In the genomic region with DNA sequence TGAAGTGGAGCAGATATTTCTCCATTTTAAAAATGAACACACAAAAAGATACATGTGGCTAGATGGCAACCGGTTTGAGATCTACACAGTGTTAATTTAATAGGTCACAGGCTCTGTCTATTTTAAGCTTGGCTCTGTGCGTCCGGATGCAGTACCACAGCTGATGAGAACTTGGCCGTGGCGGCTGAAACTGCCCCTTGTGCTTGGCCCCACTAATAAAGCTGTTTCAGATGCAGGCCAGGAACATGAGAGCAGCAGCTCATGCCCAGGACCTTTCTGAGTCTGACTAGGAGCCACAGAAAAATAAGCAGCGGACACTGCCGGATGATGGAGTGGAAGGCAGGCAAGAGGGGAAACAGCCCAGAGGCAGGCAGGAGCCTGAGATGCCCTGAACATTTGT, we compare ENCODE assay signal across 10 mouse cellular contexts. TPM values are rescaled to one million over a fixed set of nuclear protein-coding genes. Genes with fewer than 3 reads are reported as not detected.
DNase-seq lines count a peak whose midpoint lies in the region; ATAC-seq lines count a peak whose summit lies in the region.
"Had no signal": no experiment of that assay in that cellular context is flagged by ENCODE, and none has a peak within 500 bp of the region (broad histone marks: within the 10 kb centered on the region; RNA-seq: fewer than 3 reads in every experiment).

No protein-coding gene starts in this region.

- no peak overlapping the region for H3K9ac ChIP-seq in limb, embryonic 11.5 days (ENCODE audit: low read length)
- no peak overlapping the region for H3K9ac ChIP-seq in heart, embryonic 13.5 days

- H3K36me3 ChIP-seq in limb, embryonic 11.5 days (ENCODE audit: control insufficient read depth, insufficient read depth, low read length) = no peaks in the 10 kb centered on the region
- H3K36me3 ChIP-seq in limb, embryonic 10.5 days = no peaks in the 10 kb centered on the region
- H3K36me3 ChIP-seq in heart, embryonic 13.5 days = no peaks in the 10 kb centered on the region

- H3K4me1 ChIP-seq in limb, embryonic 11.5 days (ENCODE audit: control insufficient read depth, insufficient read depth, low read length) = peaks cover 5% of the 10 kb centered on the region; the same call in 1 of the 2 replicates
- H3K4me1 ChIP-seq in limb, embryonic 10.5 days = peaks cover 15% of the 10 kb centered on the region
- H3K4me1 ChIP-seq in heart, embryonic 13.5 days = peaks cover 39% of the 10 kb centered on the region

- no peaks in the 10 kb centered on the region for H3K9me3 ChIP-seq in limb, embryonic 11.5 days (ENCODE audit: control insufficient read depth, low read length)
- no peaks in the 10 kb centered on the region for H3K9me3 ChIP-seq in limb, embryonic 10.5 days (replicated peaks)
- no peaks in the 10 kb centered on the region for H3K9me3 ChIP-seq in heart, embryonic 13.5 days

- ATAC-seq in limb, embryonic 11.5 days (ENCODE audit: insufficient number of reproducible peaks, low FRiP score, low TSS enrichment, low read depth) = no peak
- ATAC-seq in heart, embryonic 13.5 days (ENCODE audit: extremely low read depth, insufficient number of reproducible peaks, low FRiP score, low TSS enrichment) = peak; percentile 25; the same call in 1 of the 2 replicates

- no peaks in the 10 kb centered on the region for H3K27me3 ChIP-seq in limb, embryonic 11.5 days (ENCODE audit: control insufficient read depth, insufficient read depth, low read length)
- no peaks in the 10 kb centered on the region for H3K27me3 ChIP-seq in limb, embryonic 10.5 days (ENCODE audit: low read depth, poor library complexity, severe bottlenecking)
- no peaks in the 10 kb centered on the region for H3K27me3 ChIP-seq in heart, embryonic 13.5 days (replicated peaks)

- no peak overlapping the region for H3K4me3 ChIP-seq in limb, embryonic 11.5 days (ENCODE audit: low read depth, low read length)
- no peak overlapping the region for H3K4me3 ChIP-seq in limb, embryonic 10.5 days
- no peak overlapping the region for H3K4me3 ChIP-seq in heart, embryonic 13.5 days
- H3K4me3 ChIP-seq: erythroblast, embryonic 14.5 days; myocyte had no signal

- H3K27ac ChIP-seq in limb, embryonic 11.5 days (replicated peaks; ENCODE audit: low read depth, low read length) = no peak overlapping the region
- no peak overlapping the region for H3K27ac ChIP-seq in limb, embryonic 10.5 days
- H3K27ac ChIP-seq in heart, embryonic 13.5 days (replicated peaks) = peak overlapping the region; percentile 74

- peak; percentile 9 for DNase-seq in adrenal gland, postnatal 14 days
- no peak for DNase-seq in adrenal gland, postnatal 25 days
- peak; percentile 57 for DNase-seq in limb, embryonic 11.5 days (ENCODE audit: low spot score)
- DNase-seq in limb, embryonic 10.5 days (ENCODE audit: low spot score) = no peak
- DNase-seq in right cerebral cortex, postnatal 10 days (ENCODE audit: low spot score in 2 of 2) = peak; percentile 71 to 78
- DNase-seq in lung, postnatal 4 days = no peak
- DNase-seq in urinary bladder, postnatal 4 days (ENCODE audit: low spot score in 2 of 2) = no peak

- H3K4me2 ChIP-seq in limb, embryonic 11.5 days (ENCODE audit: low read depth, severe bottlenecking) = no peak overlapping the region
- H3K4me2 ChIP-seq in heart, embryonic 13.5 days = peak overlapping the region; percentile 24

- 39% methylated on average over 7 of the region's 7 CpGs for WGBS in limb, embryonic 11.5 days
- WGBS in limb, embryonic 10.5 days = 56% methylated on average over 7 of the region's 7 CpGs
- 32% methylated on average over 7 of the region's 7 CpGs for WGBS in heart, embryonic 13.5 days

RNA-seq across cellular contexts. Expression of gene Nek7, which starts 43.1 kb away (rescaled TPM):
- 44.8 and 50.4 TPM in 2 replicates for total RNA-seq in adrenal gland, postnatal 14 days (2021)
- 45.5 and 51.2 TPM in 2 replicates for total RNA-seq in adrenal gland, postnatal 25 days (2021)
- 37.9 and 39.0 TPM in 2 replicates for polyA plus RNA-seq in limb, embryonic 11.5 days (2014; fragmentation: Nextera tagmentation; extraction: Ambion mirVana)
- polyA plus RNA-seq in limb, embryonic 10.5 days (2016; fragmentation: Nextera tagmentation; extraction: Ambion mirVana) = 26.1 and 34.7 TPM in 2 replicates
- 39.4 and 40.8 TPM in 2 replicates for polyA plus RNA-seq in heart, embryonic 13.5 days (2015; fragmentation: Nextera tagmentation; extraction: Ambion mirVana)

Comparison
In these comparisons a context has a peak if more than half of its experiments do, and no peak if none do; other contexts are left out.
1. DNase-seq: peak in adrenal gland, postnatal 14 days (single experiment), limb, embryonic 11.5 days (single experiment) and right cerebral cortex, postnatal 10 days (2 of 2); none in adrenal gland, postnatal 25 days (single experiment), limb, embryonic 10.5 days (single experiment), lung, postnatal 4 days (0 of 2) and urinary bladder, postnatal 4 days (0 of 2).